Mouse (Mus musculus) MEL-GATA-1-ER (cell line): ENCODE data around the gene Slc23a2.

ENCODE experiments used
- DNase-seq: peaks from one replicate; pipeline ENCODE4 v3.0.0-alpha.2; 2012; ENCODE audit warnings: low read depth; ENCODE audit errors: extremely low read depth

Slc23a2 gene

GRCm38 (mm10) chr2:132144971-132145691, at the start of gene Slc23a2:
TSS of gene Slc23a2 (minus strand) at chr2:132145108.
- DNase-seq, result no peak

- no peak for DNase-seq
Observed at GRCm38 (mm10) chr2:132190602-132191161, 45.8 kb upstream of the Slc23a2 start.

GRCm38 (mm10) chr2:132183874-132184273, 39.0 kb upstream of the Slc23a2 start:
- DNase-seq, result no peak

GRCm38 (mm10) chr2:132180463-132181205, 35.7 kb upstream of the Slc23a2 start:
- DNase-seq, result no peak

GRCm38 (mm10) chr2:132179371-132179770, 34.5 kb upstream of the Slc23a2 start:
- DNase-seq, result no peak

- DNase-seq, result no peak
Observed at GRCm38 (mm10) chr2:132177406-132177805, 32.5 kb upstream of the Slc23a2 start.

- no peak for DNase-seq
Observed at GRCm38 (mm10) chr2:132176289-132176848, 31.5 kb upstream of the Slc23a2 start.

- no peak for DNase-seq
Observed at GRCm38 (mm10) chr2:132174048-132174447, 29.1 kb upstream of the Slc23a2 start.

GRCm38 (mm10) chr2:132171939-132172338, 27.0 kb upstream of the Slc23a2 start:
- no peak for DNase-seq

- no peak for DNase-seq
Observed at GRCm38 (mm10) chr2:132169150-132169549, 24.2 kb upstream of the Slc23a2 start.

GRCm38 (mm10) chr2:132163626-132164025, 18.7 kb upstream of the Slc23a2 start:
- no peak for DNase-seq

GRCm38 (mm10) chr2:132157482-132157881, 12.6 kb upstream of the Slc23a2 start:
- no peak for DNase-seq

GRCm38 (mm10) chr2:132152670-132153069, 7.8 kb upstream of the Slc23a2 start:
- DNase-seq, result no peak

- DNase-seq, result no peak
Observed at GRCm38 (mm10) chr2:132151592-132151991, 6.7 kb upstream of the Slc23a2 start.

GRCm38 (mm10) chr2:132150926-132151325, 6.0 kb upstream of the Slc23a2 start:
- no peak for DNase-seq

- no peak for DNase-seq
Observed at GRCm38 (mm10) chr2:132146502-132146901, 1.6 kb upstream of the Slc23a2 start.

GRCm38 (mm10) chr2:132143943-132144927, 673 bp downstream of the Slc23a2 start:
- DNase-seq, result no peak

GRCm38 (mm10) chr2:132142606-132143005, 2.3 kb downstream of the Slc23a2 start:
- DNase-seq, result no peak

- DNase-seq, result no peak
Observed at GRCm38 (mm10) chr2:132140536-132140935, 4.4 kb downstream of the Slc23a2 start.

- DNase-seq, result no peak
Observed at GRCm38 (mm10) chr2:132139099-132139498, 5.8 kb downstream of the Slc23a2 start.
